Mouse (Mus musculus): ENCODE measurements at regions not wholly inside any gene's neighbourhood (a gene's known extent, or its start where the extent isn't known, plus 50 kb on each side); places are given as distances from the start of the nearest gene placed in this dataset.
"Not testable (repeated sequence)": the region's sequence is repeated elsewhere in the genome, so short reads cannot be mapped to it uniquely, and the experiment has no call there.

- no peak for ATAC-seq
- 44% methylated on average over 5 of the region's 5 CpGs for WGBS
- Histone ChIP-seq H3K27me3 (ENCODE audit: insufficient read depth, low read length) (no peaks in the 10 kb centered on the region), H3K27ac (ENCODE audit: low read depth, low read length) (no peak overlapping the region), H3K9me3 (ENCODE audit: low read length) (no peaks in the 10 kb centered on the region), H3K4me3 (ENCODE audit: low read depth, low read length) (no peak overlapping the region), H3K4me2 (ENCODE audit: low read depth) (no peak overlapping the region), H3K36me3 (ENCODE audit: insufficient read depth) (no peaks in the 10 kb centered on the region), H3K4me1 (ENCODE audit: insufficient read depth) (peaks cover 7% of the 10 kb centered on the region; the same call in 1 of the 2 replicates), H3K9ac (no peak overlapping the region)
- no peak for TF ChIP-seq CTCF (IDR thresholded peaks at IDR 0.05; ENCODE audit: low read depth)
- no peak for DNase-seq
These were observed 57.6 kb upstream of the Lekr1 start for GRCm38 (mm10) chr3:65608385-65608784.

- DNase-seq = no peak
- no peak overlapping the region for H3K4me3 ChIP-seq (ENCODE audit: low read depth, low read length)
- no peak overlapping the region; the same call in 1 of the 2 replicates for H3K27ac ChIP-seq (ENCODE audit: low read depth, low read length)
- no peaks in the 10 kb centered on the region for H3K27me3 ChIP-seq (ENCODE audit: insufficient read depth, low read length)
- no peak overlapping the region for H3K9ac ChIP-seq
- no peaks in the 10 kb centered on the region for H3K36me3 ChIP-seq (ENCODE audit: insufficient read depth)
- no peak overlapping the region for H3K4me2 ChIP-seq (ENCODE audit: low read depth)
- H3K9me3 ChIP-seq (ENCODE audit: low read length) = no peaks in the 10 kb centered on the region
- TF ChIP-seq CTCF (IDR thresholded peaks at IDR 0.05; ENCODE audit: low read depth) = no peak
- ATAC-seq = no peak
- 71% methylated on average over 3 of the region's 3 CpGs for WGBS
- H3K4me1 ChIP-seq (ENCODE audit: insufficient read depth) = peaks cover 7% of the 10 kb centered on the region; the same call in 1 of the 2 replicates
These were observed 54.3 kb upstream of the Lekr1 start for GRCm38 (mm10) chr3:65611712-65612111.

GRCm38 (mm10) chr3:65612387-65612786, 53.6 kb upstream of the Lekr1 start:
- Histone ChIP-seq H3K27me3 (ENCODE audit: insufficient read depth, low read length) (no peaks in the 10 kb centered on the region), H3K4me1 (ENCODE audit: insufficient read depth) (peaks cover 7% of the 10 kb centered on the region; the same call in 1 of the 2 replicates), H3K4me2 (ENCODE audit: low read depth) (no peak overlapping the region), H3K36me3 (ENCODE audit: insufficient read depth) (no peaks in the 10 kb centered on the region), H3K9me3 (ENCODE audit: low read length) (no peaks in the 10 kb centered on the region), H3K4me3 (ENCODE audit: low read depth, low read length) (no peak overlapping the region), H3K9ac (no peak overlapping the region), H3K27ac (ENCODE audit: low read depth, low read length) (peak overlapping the region; percentile 35)
- TF ChIP-seq CTCF (IDR thresholded peaks at IDR 0.05; ENCODE audit: low read depth) = no peak
- WGBS = 30% methylated on average over 6 of the region's 6 CpGs
- ATAC-seq (peak; percentile 88), DNase-seq (peak; percentile 55)

GRCm38 (mm10) chr3:65612968-65613367, 53.1 kb upstream of the Lekr1 start:
- Histone ChIP-seq H3K27ac (ENCODE audit: low read depth, low read length) (peak overlapping the region; percentile 35), H3K27me3 (ENCODE audit: insufficient read depth, low read length) (no peaks in the 10 kb centered on the region), H3K4me1 (ENCODE audit: insufficient read depth) (peaks cover 7% of the 10 kb centered on the region; the same call in 1 of the 2 replicates), H3K9ac (no peak overlapping the region), H3K36me3 (ENCODE audit: insufficient read depth) (no peaks in the 10 kb centered on the region), H3K4me2 (ENCODE audit: low read depth) (no peak overlapping the region), H3K4me3 (ENCODE audit: low read depth, low read length) (no peak overlapping the region), H3K9me3 (ENCODE audit: low read length) (no peaks in the 10 kb centered on the region)
- DNase-seq (no peak), ATAC-seq (0 out of 2 replicates have a peak, but pooled peaks have one; percentile 28)
- WGBS = 66% methylated on average over 6 of the region's 6 CpGs
- no peak for TF ChIP-seq CTCF (IDR thresholded peaks at IDR 0.05; ENCODE audit: low read depth)

- not testable (repeated sequence) for H3K27me3 ChIP-seq (ENCODE audit: insufficient read depth, low read length); H3K27ac ChIP-seq (ENCODE audit: low read depth, low read length); ATAC-seq; H3K9ac ChIP-seq; H3K36me3 ChIP-seq (ENCODE audit: insufficient read depth); H3K4me2 ChIP-seq (ENCODE audit: low read depth); H3K4me1 ChIP-seq (ENCODE audit: insufficient read depth); DNase-seq; H3K9me3 ChIP-seq (ENCODE audit: low read length); H3K4me3 ChIP-seq (ENCODE audit: low read depth, low read length)
- 84% methylated on average over 8 of the region's 8 CpGs for WGBS
These were observed 51.1 kb upstream of the Lekr1 start for GRCm38 (mm10) chr3:65614901-65615300.

Measured in forebrain, postnatal 0 days (tissue).